Mouse (Mus musculus) inflammation-experienced regulatory T-cells, adult 6 months (primary cell): ENCODE measurements around the gene Zfp13. TPM values are rescaled to one million over a fixed set of nuclear protein-coding genes. Genes with fewer than 3 reads are reported as not detected.
"Not testable (repeated sequence)": the region's sequence is repeated elsewhere in the genome, so short reads cannot be mapped to it uniquely, and the experiment has no call there.

ENCODE experiments used
- ATAC-seq: one replicate; pipeline ENCODE4 v1.8.0; 2017
- polyA plus RNA-seq, 3 experiments: library from polyadenylated mRNA; unstranded; fragments of 100-300 nt; shearing (Covaris generic); gene quantifications; one replicate each; pipeline ENCODE4 v1.2.1; 2017

The Zfp13 gene
- polyA plus RNA-seq, 3 experiments from 2014 or later = 0.71 TPM; not detected in 2

- not testable (repeated sequence) for ATAC-seq
Observed at GRCm38 (mm10) chr17:23531408-23531807, 67.9 kb downstream of the Zfp13 start.

Other genes starting within 250 kb of the Zfp13 start
- not detected for gene Vmn2r116, start 214.9 kb downstream of the Zfp13 start, polyA plus RNA-seq
- gene Vmn2r117, start 119.8 kb downstream of the Zfp13 start, polyA plus RNA-seq = not detected
- 1 to 10 TPM; 4.0 to 5.5 (median 4.8) TPM for gene Zfp213, start 35.2 kb downstream of the Zfp13 start, polyA plus RNA-seq
- 1 to 10 TPM in 2 of 3 experiments, under 1 TPM in 1; 0.73 to 3.1 (median 1.2) TPM for gene Zscan10, start 1.4 kb upstream of the Zfp13 start, polyA plus RNA-seq
- gene Mmp25, start 45.8 kb upstream of the Zfp13 start, polyA plus RNA-seq = 1 to 10 TPM in 2 of 3 experiments, under 1 TPM in 1; 0.80 to 6.6 (median 2.8) TPM
- under 1 TPM in 1 of 3 experiments, not detected in 2; 0.23 TPM for gene Bicdl2, start 61.0 kb upstream of the Zfp13 start, polyA plus RNA-seq
- gene Hcfc1r1, start 74.1 kb upstream of the Zfp13 start, polyA plus RNA-seq = 10 to 100 TPM; 62.6 to 79.5 (median 70.7) TPM
- gene Thoc6, start 74.4 kb upstream of the Zfp13 start, polyA plus RNA-seq = 10 to 100 TPM; 27.1 to 36.7 (median 27.5) TPM
- 1 to 10 TPM; 3.7 to 6.5 (median 4.6) TPM for gene Tnfrsf12a, start 78.0 kb upstream of the Zfp13 start, polyA plus RNA-seq
- not detected for gene Cldn6, start 79.8 kb upstream of the Zfp13 start, polyA plus RNA-seq
- gene Cldn9, start 84.5 kb upstream of the Zfp13 start, polyA plus RNA-seq = not detected
- gene 1520401A03Rik, start 123.3 kb upstream of the Zfp13 start, polyA plus RNA-seq = not detected
- gene Pkmyt1, start 126.8 kb upstream of the Zfp13 start, polyA plus RNA-seq = 10 to 100 TPM in 2 of 3 experiments, 1 to 10 TPM in 1; 7.5 to 18.5 (median 11.3) TPM
- 1 to 10 TPM; 1.3 to 7.2 (median 2.5) TPM for gene Paqr4, start 141.4 kb upstream of the Zfp13 start, polyA plus RNA-seq
- gene Kremen2, start 146.3 kb upstream of the Zfp13 start, polyA plus RNA-seq = 1 to 10 TPM in 2 of 3 experiments, under 1 TPM in 1; 0.78 to 3.2 (median 1.1) TPM
- 10 to 100 TPM; 13.2 to 15.6 (median 13.7) TPM for gene Flywch1, start 172.1 kb upstream of the Zfp13 start, polyA plus RNA-seq
- 1 to 10 TPM; 1.3 to 3.1 (median 2.3) TPM for gene Flywch2, start 186.6 kb upstream of the Zfp13 start, polyA plus RNA-seq
- gene Srrm2, start 191.0 kb upstream of the Zfp13 start, polyA plus RNA-seq = 100 to 1,000 TPM; 271 to 328 (median 302) TPM
- 100 to 1,000 TPM; 674 to 762 (median 707) TPM for gene Elob, start 229.6 kb upstream of the Zfp13 start, polyA plus RNA-seq
- gene Prss33, start 236.6 kb upstream of the Zfp13 start, polyA plus RNA-seq = 1 to 10 TPM in 2 of 3 experiments, not detected in 1; 1.3 to 1.6 TPM
- 1 to 10 TPM in 1 of 3 experiments, under 1 TPM in 1, not detected in 1; 0.34 to 1.1 TPM for gene Prss32, start 244.4 kb upstream of the Zfp13 start, polyA plus RNA-seq
- gene Prss41, start 244.7 kb upstream of the Zfp13 start, polyA plus RNA-seq = 10 to 100 TPM in 2 of 3 experiments, 1 to 10 TPM in 1; 3.9 to 19.1 (median 13.6) TPM